Mouse (Mus musculus): ENCODE data around the gene Ptgis. TPM values are rescaled to one million over a fixed set of nuclear protein-coding genes. Genes with fewer than 3 reads are reported as not detected.
"Not testable (repeated sequence)": the region's sequence is repeated elsewhere in the genome, so short reads cannot be mapped to it uniquely, and the experiment has no call there.

Ptgis gene
- polyA plus RNA-seq, 1 experiment from 2014 or later: 11.2 TPM

- H3K4me1 ChIP-seq (ENCODE audit: control insufficient read depth, insufficient read depth, low read length): no peaks in the 10 kb centered on the region
- no peak overlapping the region for H3K4me2 ChIP-seq
- no peak overlapping the region for H3K4me3 ChIP-seq (ENCODE audit: low read depth, low read length)
- no peaks in the 10 kb centered on the region for H3K36me3 ChIP-seq (ENCODE audit: control insufficient read depth, insufficient read depth, low read length)
- H3K9me3 ChIP-seq (ENCODE audit: control insufficient read depth, low read length): no peaks in the 10 kb centered on the region
- no peaks in the 10 kb centered on the region for H3K27me3 ChIP-seq (ENCODE audit: control insufficient read depth, insufficient read depth, low read length)
- ATAC-seq (ENCODE audit: low FRiP score): no peak
- no peak for DNase-seq (ENCODE audit: low spot score, missing footprints)
- H3K9ac ChIP-seq (ENCODE audit: low read length): no peak overlapping the region
- H3K27ac ChIP-seq (ENCODE audit: low read depth, low read length): no peak overlapping the region
- WGBS: 95% methylated on average over 6 of the region's 6 CpGs
Measured at GRCm38 (mm10) chr2:167212551-167212950, 27.9 kb downstream of the Ptgis start.

DNA sequence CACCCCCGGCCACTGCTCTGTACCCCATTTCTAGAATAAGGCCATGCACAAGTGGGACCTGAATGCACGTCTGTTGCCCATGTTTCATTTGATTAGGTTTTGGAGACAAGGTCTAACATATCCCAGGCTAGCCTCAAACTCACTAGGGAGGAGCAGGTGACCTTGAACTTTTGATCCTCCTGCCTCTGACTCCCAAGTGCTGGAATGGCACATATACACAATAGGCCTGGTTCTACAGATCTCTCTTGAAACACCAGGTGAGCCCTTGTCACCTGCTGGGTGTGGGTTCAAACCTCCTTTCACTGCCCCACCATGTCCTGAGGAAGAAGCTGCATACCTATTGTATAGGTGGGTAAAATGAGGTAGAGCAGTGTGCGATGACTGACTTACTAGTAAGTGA is 28.3 kb downstream of the Ptgis start:
- H3K4me1 ChIP-seq (ENCODE audit: control insufficient read depth, insufficient read depth, low read length): no peaks in the 10 kb centered on the region
- H3K27me3 ChIP-seq (ENCODE audit: control insufficient read depth, insufficient read depth, low read length): no peaks in the 10 kb centered on the region
- no peak overlapping the region for H3K4me2 ChIP-seq
- no peak for ATAC-seq (ENCODE audit: low FRiP score)
- H3K9me3 ChIP-seq (ENCODE audit: control insufficient read depth, low read length): no peaks in the 10 kb centered on the region
- H3K4me3 ChIP-seq (ENCODE audit: low read depth, low read length): no peak overlapping the region
- no peak overlapping the region for H3K9ac ChIP-seq (ENCODE audit: low read length)
- 92% methylated on average over 3 of the region's 3 CpGs for WGBS
- DNase-seq (ENCODE audit: low spot score, missing footprints): no peak
- no peak overlapping the region for H3K27ac ChIP-seq (ENCODE audit: low read depth, low read length)
- no peaks in the 10 kb centered on the region for H3K36me3 ChIP-seq (ENCODE audit: control insufficient read depth, insufficient read depth, low read length)

- Histone ChIP-seq H3K27me3 (ENCODE audit: control insufficient read depth, insufficient read depth, low read length) (no peaks in the 10 kb centered on the region), H3K27ac (ENCODE audit: low read depth, low read length) (no peak overlapping the region), H3K9me3 (ENCODE audit: control insufficient read depth, low read length) (no peaks in the 10 kb centered on the region), H3K9ac (ENCODE audit: low read length) (no peak overlapping the region), H3K4me1 (ENCODE audit: control insufficient read depth, insufficient read depth, low read length) (no peaks in the 10 kb centered on the region), H3K36me3 (ENCODE audit: control insufficient read depth, insufficient read depth, low read length) (no peaks in the 10 kb centered on the region), H3K4me2 (no peak overlapping the region), H3K4me3 (ENCODE audit: low read depth, low read length) (no peak overlapping the region)
- 81% methylated on average over 9 of the region's 9 CpGs for WGBS
- no peak for ATAC-seq (ENCODE audit: low FRiP score)
- no peak for DNase-seq (ENCODE audit: low spot score, missing footprints)
Measured at GRCm38 (mm10) chr2:167209900-167210299, 30.5 kb downstream of the Ptgis start.

DNA sequence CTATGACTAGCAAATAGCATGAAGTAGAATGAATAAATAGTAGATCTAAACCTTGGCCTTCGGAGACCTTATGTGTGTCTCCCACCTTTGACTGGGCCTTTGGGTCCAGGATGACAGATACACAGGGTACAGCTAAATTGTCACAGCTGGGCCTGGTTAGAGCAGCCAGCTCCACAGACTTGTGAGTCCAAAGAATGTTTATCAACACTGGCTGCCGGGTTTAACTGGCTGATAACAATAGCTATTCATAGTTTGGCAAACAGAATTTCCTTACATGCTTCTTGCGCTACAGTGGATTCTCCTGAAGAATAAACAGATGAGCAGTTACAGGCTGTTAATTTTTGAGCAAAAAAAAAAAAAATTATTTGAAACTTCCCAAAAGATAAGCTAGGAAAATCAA is 31.4 kb downstream of the Ptgis start:
- no peaks in the 10 kb centered on the region for H3K36me3 ChIP-seq (ENCODE audit: control insufficient read depth, insufficient read depth, low read length)
- no peaks in the 10 kb centered on the region for H3K27me3 ChIP-seq (ENCODE audit: control insufficient read depth, insufficient read depth, low read length)
- no peaks in the 10 kb centered on the region for H3K9me3 ChIP-seq (ENCODE audit: control insufficient read depth, low read length)
- H3K4me3 ChIP-seq (ENCODE audit: low read depth, low read length): no peak overlapping the region
- H3K4me2 ChIP-seq: no peak overlapping the region
- no peaks in the 10 kb centered on the region for H3K4me1 ChIP-seq (ENCODE audit: control insufficient read depth, insufficient read depth, low read length)
- DNase-seq (ENCODE audit: low spot score, missing footprints) (no peak), ATAC-seq (ENCODE audit: low FRiP score) (no peak)
- WGBS: 82% methylated on average over 3 of the region's 3 CpGs
- no peak overlapping the region for H3K9ac ChIP-seq (ENCODE audit: low read length)
- no peak overlapping the region for H3K27ac ChIP-seq (ENCODE audit: low read depth, low read length)

DNA sequence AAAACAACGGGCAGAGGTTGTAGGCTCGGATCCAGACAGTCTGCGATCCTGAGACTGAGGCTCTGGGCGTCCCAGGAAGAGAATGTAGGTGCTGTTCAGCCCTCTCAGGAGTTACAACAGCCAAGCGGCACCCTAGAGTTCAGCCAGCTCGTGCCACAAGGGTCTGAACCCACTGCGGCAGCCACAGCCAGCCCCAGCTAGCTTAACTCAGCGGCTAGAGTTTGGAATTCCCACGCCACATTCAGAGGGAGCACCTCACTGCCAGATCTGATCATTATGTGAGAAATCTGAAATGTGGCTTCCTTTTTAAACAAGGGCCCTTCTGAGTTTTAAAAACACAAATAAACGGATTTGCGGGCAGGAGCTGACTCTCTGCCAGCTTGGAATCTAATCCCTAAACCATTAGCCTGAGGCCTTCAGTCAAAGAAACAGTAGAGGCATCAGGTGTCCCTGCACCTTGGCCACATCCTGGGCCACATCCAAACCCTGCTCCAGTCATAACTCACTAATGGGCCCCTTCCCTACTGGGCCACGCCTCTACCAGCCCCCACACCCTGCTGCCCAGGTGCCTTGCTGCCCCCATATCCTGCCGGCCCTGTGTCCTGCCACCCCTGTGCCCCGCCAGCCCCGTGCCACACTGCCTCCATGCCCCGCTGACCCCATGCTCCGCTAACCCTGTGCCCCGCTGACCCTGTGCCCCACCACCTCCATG is 34.3 kb downstream of the Ptgis start:
- H3K36me3 ChIP-seq (ENCODE audit: control insufficient read depth, insufficient read depth, low read length): no peaks in the 10 kb centered on the region
- no peak overlapping the region for H3K27ac ChIP-seq (ENCODE audit: low read depth, low read length)
- peaks cover 6% of the 10 kb centered on the region for H3K4me1 ChIP-seq (ENCODE audit: control insufficient read depth, insufficient read depth, low read length)
- no peak overlapping the region for H3K4me2 ChIP-seq
- WGBS: 88% methylated on average over 18 of the region's 18 CpGs
- H3K27me3 ChIP-seq (ENCODE audit: control insufficient read depth, insufficient read depth, low read length): no peaks in the 10 kb centered on the region
- H3K4me3 ChIP-seq (ENCODE audit: low read depth, low read length): no peak overlapping the region
- no peaks in the 10 kb centered on the region for H3K9me3 ChIP-seq (ENCODE audit: control insufficient read depth, low read length)
- ATAC-seq (ENCODE audit: low FRiP score) (no peak), DNase-seq (ENCODE audit: low spot score, missing footprints) (no peak)
- no peak overlapping the region for H3K9ac ChIP-seq (ENCODE audit: low read length)

DNA sequence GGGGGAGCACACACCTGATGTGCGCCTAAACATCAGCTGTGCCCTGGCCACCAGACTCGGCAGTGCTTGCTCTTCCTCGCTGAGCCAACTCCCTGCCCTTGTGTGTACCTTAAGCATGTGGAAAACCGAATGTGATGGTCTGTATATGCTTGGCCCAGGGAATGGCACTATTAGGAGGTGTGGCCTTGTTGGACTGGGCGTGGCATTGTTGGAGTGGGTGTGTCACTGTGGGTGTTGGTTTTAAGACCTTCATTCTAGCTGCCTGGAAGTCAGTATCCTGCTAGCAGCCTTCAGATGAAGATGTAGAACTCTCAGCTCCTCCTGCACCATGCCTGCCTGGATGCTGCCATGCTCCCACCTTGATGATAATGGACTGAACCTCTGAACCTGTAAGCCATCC is 35.7 kb downstream of the Ptgis start:
- ATAC-seq (ENCODE audit: low FRiP score); H3K4me1 ChIP-seq (ENCODE audit: control insufficient read depth, insufficient read depth, low read length); DNase-seq (ENCODE audit: low spot score, missing footprints); H3K27me3 ChIP-seq (ENCODE audit: control insufficient read depth, insufficient read depth, low read length); H3K9me3 ChIP-seq (ENCODE audit: control insufficient read depth, low read length); H3K9ac ChIP-seq (ENCODE audit: low read length); H3K36me3 ChIP-seq (ENCODE audit: control insufficient read depth, insufficient read depth, low read length); H3K4me2 ChIP-seq; H3K4me3 ChIP-seq (ENCODE audit: low read depth, low read length); H3K27ac ChIP-seq (ENCODE audit: low read depth, low read length): not testable (repeated sequence)
- WGBS: 92% methylated on average over 5 of the region's 5 CpGs

- no peak overlapping the region for H3K4me3 ChIP-seq (ENCODE audit: low read depth, low read length)
- H3K9me3 ChIP-seq (ENCODE audit: control insufficient read depth, low read length): no peaks in the 10 kb centered on the region
- H3K27me3 ChIP-seq (ENCODE audit: control insufficient read depth, insufficient read depth, low read length): no peaks in the 10 kb centered on the region
- whole genome bisulfite sequencing: 77% methylated on average over 7 of the region's 7 CpGs
- no peak overlapping the region for H3K27ac ChIP-seq (ENCODE audit: low read depth, low read length)
- H3K36me3 ChIP-seq (ENCODE audit: control insufficient read depth, insufficient read depth, low read length): no peaks in the 10 kb centered on the region
- no peak overlapping the region for H3K9ac ChIP-seq (ENCODE audit: low read length)
- DNase-seq (ENCODE audit: low spot score, missing footprints) (no peak), ATAC-seq (ENCODE audit: low FRiP score) (no peak)
- H3K4me2 ChIP-seq: no peak overlapping the region
- peaks cover 11% of the 10 kb centered on the region for H3K4me1 ChIP-seq (ENCODE audit: control insufficient read depth, insufficient read depth, low read length)
Measured at GRCm38 (mm10) chr2:167203505-167204166, 36.8 kb downstream of the Ptgis start.

DNA sequence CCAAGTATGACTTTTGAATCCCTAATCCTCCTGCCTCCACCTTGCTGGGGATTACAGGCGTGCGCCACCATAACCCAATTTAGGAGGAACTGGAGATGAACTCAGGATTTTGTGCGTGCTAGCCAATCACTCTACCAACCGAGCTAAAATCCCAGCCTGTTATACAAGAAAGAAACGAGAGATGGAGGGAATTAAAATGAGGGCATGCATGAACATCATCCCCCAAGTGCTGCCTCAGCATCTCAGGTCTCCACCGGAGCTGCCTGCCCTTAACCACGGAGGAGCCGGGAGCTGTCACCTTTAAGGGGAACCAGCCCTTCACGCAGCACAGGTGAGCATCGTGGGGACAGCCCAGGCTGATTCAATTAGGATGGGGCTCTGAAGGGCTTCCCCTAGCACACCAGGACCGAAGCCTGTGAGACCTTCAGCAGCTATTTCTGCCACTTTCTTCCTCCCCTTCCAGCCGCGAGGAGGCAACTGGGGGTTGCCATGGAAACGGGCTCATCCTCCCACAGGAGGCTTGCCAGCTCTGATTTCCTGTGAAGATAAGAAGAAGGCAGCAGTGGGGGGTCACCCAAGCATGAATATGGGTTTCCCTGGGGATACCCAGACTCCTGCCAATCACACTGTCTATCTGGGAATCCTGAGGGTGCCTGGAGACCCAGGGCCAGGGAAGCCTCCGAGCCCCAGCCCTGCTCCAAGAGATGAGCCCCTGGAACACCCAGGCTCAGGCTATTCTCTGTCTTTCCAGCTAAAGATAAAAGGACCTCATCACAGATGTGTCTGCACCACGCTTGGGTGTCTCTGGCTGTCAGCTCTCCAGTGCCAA is 38.7 kb downstream of the Ptgis start:
- Histone ChIP-seq H3K27ac (ENCODE audit: low read depth, low read length) (no peak overlapping the region), H3K9ac (ENCODE audit: low read length) (no peak overlapping the region), H3K9me3 (ENCODE audit: control insufficient read depth, low read length) (no peaks in the 10 kb centered on the region), H3K36me3 (ENCODE audit: control insufficient read depth, insufficient read depth, low read length) (no peaks in the 10 kb centered on the region), H3K4me2 (no peak overlapping the region), H3K4me1 (ENCODE audit: control insufficient read depth, insufficient read depth, low read length) (peaks cover 13% of the 10 kb centered on the region), H3K27me3 (ENCODE audit: control insufficient read depth, insufficient read depth, low read length) (no peaks in the 10 kb centered on the region), H3K4me3 (ENCODE audit: low read depth, low read length) (no peak overlapping the region)
- DNase-seq (ENCODE audit: low spot score, missing footprints): peak; percentile 92
- peak; percentile 64; the same call in 1 of the 2 replicates for ATAC-seq (ENCODE audit: low FRiP score)
- WGBS: 23% methylated on average over 16 of the region's 16 CpGs

Data from midbrain, embryonic 11.5 days (tissue).